Mouse (Mus musculus): Measurements from ENCODE around the gene Phykpl. TPM values are rescaled to one million over a fixed set of nuclear protein-coding genes. Genes with fewer than 3 reads are reported as not detected.

The Phykpl gene
- polyA plus RNA-seq, 1 experiment from 2014 or later = 11.3 TPM

DNA sequence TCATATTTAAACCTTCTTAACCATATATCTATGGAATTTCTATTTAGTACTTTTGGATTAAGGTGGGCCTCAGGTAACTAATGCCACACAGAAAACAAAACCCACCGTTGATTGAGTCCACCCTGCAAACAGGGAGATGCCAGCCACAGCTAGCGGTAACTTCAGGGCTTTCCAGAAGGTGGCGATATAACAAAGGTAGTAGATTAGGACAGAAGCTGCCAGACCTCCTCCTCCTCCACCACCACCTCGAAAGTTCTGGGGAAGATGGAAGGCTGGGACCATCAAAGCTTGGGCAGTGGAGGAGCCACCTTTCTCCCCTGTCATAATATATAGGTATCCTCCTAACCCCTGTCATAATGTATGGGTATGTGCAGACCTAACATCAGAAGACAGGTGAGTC, 33.1 kb downstream of the Phykpl start:
- Histone ChIP-seq H3K27ac (ENCODE audit: low read length) (no peak overlapping the region), H3K27me3 (ENCODE audit: control insufficient read depth, insufficient read depth, low read depth, low read length) (no peaks in the 10 kb centered on the region), H3K9ac (ENCODE audit: low read depth, low read length) (no peak overlapping the region), H3K36me3 (ENCODE audit: control insufficient read depth, insufficient read depth) (peaks cover 3% of the 10 kb centered on the region), H3K4me2 (ENCODE audit: low read depth, low read length) (no peak overlapping the region), H3K9me3 (replicated peaks; ENCODE audit: control insufficient read depth, low read length) (no peaks in the 10 kb centered on the region), H3K4me1 (ENCODE audit: control insufficient read depth, low read depth, low read length) (peaks cover 29% of the 10 kb centered on the region), H3K4me3 (ENCODE audit: low read depth, low read length) (no peak overlapping the region)
- WGBS (ENCODE audit: insufficient replicate concordance) = 4% methylated on average over 4 of the region's 4 CpGs
- ATAC-seq (ENCODE audit: low read depth) = no peak

DNA sequence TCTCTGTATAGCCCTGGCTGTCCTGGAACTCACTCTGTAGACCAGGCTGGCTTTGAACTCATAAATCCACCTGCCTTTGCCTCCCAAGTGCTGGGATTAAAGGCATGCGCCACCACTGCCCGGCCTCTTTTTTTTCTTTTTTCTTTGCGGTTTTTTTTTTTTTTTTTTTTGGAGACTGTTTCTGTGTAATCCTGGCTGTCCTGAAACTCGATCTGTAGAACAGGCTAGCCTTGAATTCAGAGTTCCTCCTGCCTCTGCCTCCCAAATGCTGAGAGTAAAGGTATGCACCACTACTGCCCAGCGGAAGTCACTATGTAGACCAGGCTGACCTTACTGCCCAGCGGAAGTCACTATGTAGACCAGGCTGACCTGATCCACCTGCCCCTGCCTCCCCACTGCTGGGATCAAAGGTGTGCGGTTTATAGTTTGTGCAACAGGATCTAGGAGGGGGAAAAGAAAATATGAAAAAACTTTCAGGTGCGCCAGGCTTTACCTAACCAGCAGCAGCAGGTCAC, 34.4 kb downstream of the Phykpl start:
- H3K9me3 ChIP-seq (replicated peaks; ENCODE audit: control insufficient read depth, low read length) = no peaks in the 10 kb centered on the region
- WGBS (ENCODE audit: insufficient replicate concordance) = 37% methylated on average over 8 of the region's 8 CpGs
- no peak for ATAC-seq (ENCODE audit: low read depth)
- peak overlapping the region; percentile 79 for H3K4me3 ChIP-seq (ENCODE audit: low read depth, low read length)
- H3K4me2 ChIP-seq (ENCODE audit: low read depth, low read length) = peak overlapping the region; percentile 84
- H3K27ac ChIP-seq (ENCODE audit: low read length) = peak overlapping the region; percentile 41; the same call in 1 of the 2 replicates
- peaks cover 9% of the 10 kb centered on the region for H3K36me3 ChIP-seq (ENCODE audit: control insufficient read depth, insufficient read depth)
- H3K9ac ChIP-seq (ENCODE audit: low read depth, low read length) = peak overlapping the region; percentile 33; the same call in 1 of the 2 replicates
- no peaks in the 10 kb centered on the region for H3K27me3 ChIP-seq (ENCODE audit: control insufficient read depth, insufficient read depth, low read depth, low read length)
- H3K4me1 ChIP-seq (ENCODE audit: control insufficient read depth, low read depth, low read length) = peaks cover 29% of the 10 kb centered on the region

DNA sequence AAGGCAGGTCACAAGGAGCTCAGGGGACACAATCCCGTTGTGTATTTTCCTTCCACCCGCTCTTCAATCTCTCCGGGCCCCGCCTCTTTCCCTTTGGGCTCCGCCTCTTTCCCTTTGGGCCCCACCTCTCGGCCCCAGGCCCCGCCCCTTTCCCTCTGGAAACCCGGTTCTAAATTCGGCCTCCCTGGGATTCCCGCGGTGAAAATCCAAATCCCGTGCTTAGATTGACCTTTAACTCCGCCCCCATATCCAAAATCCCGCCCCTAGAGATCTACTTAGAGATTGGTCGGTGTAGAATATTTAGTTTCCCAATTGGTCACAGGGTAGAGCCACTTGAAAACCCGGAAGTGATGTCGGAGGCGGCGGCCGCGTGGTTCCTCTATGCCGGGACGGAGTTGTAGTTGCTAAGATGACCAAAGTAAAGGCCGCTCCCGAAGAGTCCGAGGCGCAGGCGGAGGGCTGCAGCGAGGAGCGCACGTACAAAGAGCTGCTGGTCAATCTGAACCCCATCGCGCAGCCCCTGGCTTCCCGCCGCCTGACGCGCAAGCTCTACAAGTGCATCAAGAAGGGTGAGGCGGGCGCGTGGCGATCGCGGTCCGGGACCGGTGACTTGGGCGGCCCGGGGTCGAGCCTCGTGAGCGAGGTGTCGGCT, 35.0 kb downstream of the Phykpl start, which contains the start of gene Nhp2:
Gene Nhp2, plus strand, starts transcription at position 327 of the 652 bp plus-strand sequence.
- peak within 1 kb of the TSS; percentile 84 for H3K4me2 ChIP-seq (ENCODE audit: low read depth, low read length)
- H3K9me3 ChIP-seq (replicated peaks; ENCODE audit: control insufficient read depth, low read length) = no peaks in the 10 kb centered on the region
- H3K27me3 ChIP-seq (ENCODE audit: control insufficient read depth, insufficient read depth, low read depth, low read length) = no peaks in the 10 kb centered on the region
- H3K27ac ChIP-seq (ENCODE audit: low read length) = peak within 1 kb of the TSS; percentile 41; the same call in 1 of the 2 replicates
- H3K4me3 ChIP-seq (ENCODE audit: low read depth, low read length) = peak within 1 kb of the TSS; percentile 79
- peaks cover 12% of the 10 kb centered on the region for H3K36me3 ChIP-seq (ENCODE audit: control insufficient read depth, insufficient read depth)
- ATAC-seq (ENCODE audit: low read depth) = peak; percentile 84
- under 1% methylated on average over 51 of the region's 51 CpGs for WGBS (ENCODE audit: insufficient replicate concordance)
- H3K9ac ChIP-seq (ENCODE audit: low read depth, low read length) = peak within 1 kb of the TSS; percentile 66
- H3K4me1 ChIP-seq (ENCODE audit: control insufficient read depth, low read depth, low read length) = peaks cover 29% of the 10 kb centered on the region

DNA sequence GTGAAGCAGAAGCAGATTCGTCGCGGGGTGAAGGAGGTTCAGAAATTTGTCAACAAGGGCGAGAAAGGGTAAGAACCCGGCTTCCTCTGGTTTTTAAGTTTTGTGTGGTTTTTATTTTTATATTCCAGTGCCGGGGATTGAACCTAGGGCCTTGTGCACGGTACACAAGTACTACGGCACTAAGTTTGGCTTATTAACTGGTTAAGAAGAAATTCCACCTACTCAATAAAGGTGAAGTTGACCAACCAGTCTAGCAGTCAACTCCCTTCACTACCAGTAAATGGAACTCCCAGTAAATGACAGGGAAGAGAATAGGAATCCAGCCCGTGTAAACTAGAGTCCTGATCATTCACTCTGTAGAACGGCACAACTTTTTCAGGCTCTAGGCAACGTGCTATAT, 35.5 kb downstream of the Phykpl start:
- peak overlapping the region; percentile 66 for H3K9ac ChIP-seq (ENCODE audit: low read depth, low read length)
- H3K27ac ChIP-seq (ENCODE audit: low read length) = no peak overlapping the region; the same call in 1 of the 2 replicates
- H3K4me2 ChIP-seq (ENCODE audit: low read depth, low read length) = peak overlapping the region; percentile 84
- peaks cover 23% of the 10 kb centered on the region for H3K4me1 ChIP-seq (ENCODE audit: control insufficient read depth, low read depth, low read length)
- ATAC-seq (ENCODE audit: low read depth) = no peak
- peak overlapping the region; percentile 79 for H3K4me3 ChIP-seq (ENCODE audit: low read depth, low read length)
- no peaks in the 10 kb centered on the region for H3K27me3 ChIP-seq (ENCODE audit: control insufficient read depth, insufficient read depth, low read depth, low read length)
- no peaks in the 10 kb centered on the region for H3K9me3 ChIP-seq (replicated peaks; ENCODE audit: control insufficient read depth, low read length)
- 1% methylated on average over 11 of the region's 11 CpGs for WGBS (ENCODE audit: insufficient replicate concordance)
- peaks cover 12% of the 10 kb centered on the region for H3K36me3 ChIP-seq (ENCODE audit: control insufficient read depth, insufficient read depth)

DNA sequence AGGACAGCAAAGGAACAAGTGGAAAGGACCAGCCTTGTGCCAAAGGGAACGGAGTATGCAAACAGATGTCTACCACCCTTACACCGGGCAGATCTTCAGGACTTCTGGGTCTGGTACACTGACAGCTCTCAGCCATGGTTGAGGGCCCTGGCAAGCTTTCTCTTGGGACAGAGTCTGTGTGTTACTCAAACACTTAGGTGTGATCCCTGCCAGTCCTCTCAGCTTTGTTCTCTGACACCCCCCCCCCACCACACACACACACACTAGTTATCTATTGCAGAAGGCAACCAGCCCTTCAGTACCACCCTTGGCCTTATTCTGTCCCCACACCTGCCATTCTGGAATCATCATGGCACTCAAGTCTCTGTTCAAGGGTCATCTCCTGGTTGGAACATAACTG, 37.2 kb downstream of the Phykpl start:
- H3K9me3 ChIP-seq (replicated peaks; ENCODE audit: control insufficient read depth, low read length) = no peaks in the 10 kb centered on the region
- no peaks in the 10 kb centered on the region for H3K27me3 ChIP-seq (ENCODE audit: control insufficient read depth, insufficient read depth, low read depth, low read length)
- H3K9ac ChIP-seq (ENCODE audit: low read depth, low read length) = no peak overlapping the region
- H3K4me1 ChIP-seq (ENCODE audit: control insufficient read depth, low read depth, low read length) = peaks cover 14% of the 10 kb centered on the region
- 86% methylated on average over 2 of the region's 2 CpGs for WGBS (ENCODE audit: insufficient replicate concordance)
- no peak overlapping the region for H3K4me3 ChIP-seq (ENCODE audit: low read depth, low read length)
- no peak overlapping the region for H3K4me2 ChIP-seq (ENCODE audit: low read depth, low read length)
- H3K36me3 ChIP-seq (ENCODE audit: control insufficient read depth, insufficient read depth) = peaks cover 15% of the 10 kb centered on the region
- no peak overlapping the region for H3K27ac ChIP-seq (ENCODE audit: low read length)
- no peak for ATAC-seq (ENCODE audit: low read depth)

DNA sequence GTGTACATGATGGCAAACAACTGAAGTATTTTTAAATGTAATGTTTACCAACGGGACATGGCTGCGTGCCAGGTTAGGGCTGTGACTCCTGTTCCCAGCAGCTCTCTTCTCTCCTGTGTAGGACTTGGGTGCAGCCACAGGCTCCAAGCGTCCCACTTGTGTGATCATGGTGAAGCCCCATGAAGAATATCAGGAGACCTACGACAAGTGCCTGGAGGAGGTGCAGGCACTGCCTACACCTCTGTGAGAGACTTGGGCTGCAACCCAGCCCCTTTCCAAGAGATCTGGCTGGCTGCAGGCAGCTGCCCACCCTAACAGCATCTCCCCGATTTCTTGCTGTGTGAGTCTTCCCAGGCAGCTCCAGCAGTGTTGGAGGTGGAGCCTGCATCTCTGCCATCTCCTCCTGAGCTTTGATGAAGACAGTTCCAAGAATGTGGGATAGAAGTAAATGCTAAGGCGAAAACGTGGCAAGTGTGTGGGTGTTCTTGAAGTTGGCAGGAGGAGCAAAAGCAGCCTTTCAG, 38.5 kb downstream of the Phykpl start:
- peaks cover 12% of the 10 kb centered on the region for H3K4me1 ChIP-seq (ENCODE audit: control insufficient read depth, low read depth, low read length)
- no peaks in the 10 kb centered on the region for H3K9me3 ChIP-seq (replicated peaks; ENCODE audit: control insufficient read depth, low read length)
- H3K27me3 ChIP-seq (ENCODE audit: control insufficient read depth, insufficient read depth, low read depth, low read length) = no peaks in the 10 kb centered on the region
- no peak overlapping the region for H3K4me2 ChIP-seq (ENCODE audit: low read depth, low read length)
- no peak overlapping the region for H3K27ac ChIP-seq (ENCODE audit: low read length)
- H3K36me3 ChIP-seq (ENCODE audit: control insufficient read depth, insufficient read depth) = peaks cover 23% of the 10 kb centered on the region
- WGBS (ENCODE audit: insufficient replicate concordance) = 81% methylated on average over 7 of the region's 7 CpGs
- H3K9ac ChIP-seq (ENCODE audit: low read depth, low read length) = no peak overlapping the region
- no peak overlapping the region for H3K4me3 ChIP-seq (ENCODE audit: low read depth, low read length)
- no peak for ATAC-seq (ENCODE audit: low read depth)

DNA sequence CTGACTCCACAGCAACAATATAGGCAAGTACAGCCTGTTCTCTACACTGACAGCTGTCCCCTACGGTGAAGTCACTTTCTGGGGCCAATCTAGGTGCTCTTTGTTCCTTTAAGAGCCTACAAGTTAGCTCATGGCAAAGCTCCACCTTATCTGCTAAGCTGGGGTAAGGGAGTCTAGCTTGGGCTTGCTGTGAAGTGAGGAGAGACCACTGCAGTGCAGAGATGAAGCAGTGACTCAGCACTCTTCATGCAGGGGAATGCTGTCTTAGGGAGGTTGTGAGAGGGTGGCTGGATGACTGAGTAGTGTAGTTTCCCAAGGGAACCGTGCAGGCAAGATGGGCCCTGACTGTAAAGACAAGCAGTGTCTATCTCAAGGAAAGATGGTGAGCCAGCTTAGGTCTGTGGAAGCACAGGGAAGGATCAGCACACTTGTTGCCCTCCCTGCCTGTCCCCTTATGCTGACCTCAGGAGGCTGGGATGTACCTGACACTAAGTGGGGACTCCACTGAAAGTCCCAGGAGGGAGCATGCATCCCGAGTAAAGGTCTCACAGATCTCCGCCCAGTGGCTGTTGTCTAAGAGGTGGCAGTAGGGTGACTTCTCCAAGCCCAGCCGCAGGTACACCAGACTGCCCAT, 40.7 kb downstream of the Phykpl start:
- WGBS (ENCODE audit: insufficient replicate concordance) = 55% methylated on average over 5 of the region's 5 CpGs

DNA sequence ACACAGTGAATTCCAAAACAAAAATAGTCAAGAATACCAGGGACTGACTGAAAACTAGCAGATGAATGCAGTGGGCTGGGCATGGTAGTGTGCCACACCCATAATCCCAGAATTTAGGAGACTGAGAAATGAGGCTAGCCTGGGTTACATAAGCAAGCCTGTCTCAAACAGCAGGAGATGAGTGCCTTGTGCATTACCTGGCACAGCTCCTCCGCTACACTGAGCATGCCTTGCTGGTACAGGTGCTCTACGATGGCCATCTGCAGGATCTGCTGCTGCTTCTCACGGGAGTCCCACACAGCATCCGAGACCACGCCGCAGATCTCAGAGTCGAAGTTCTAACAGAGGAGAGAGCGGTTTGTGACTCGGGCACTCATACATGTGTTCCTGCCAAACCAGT, 42.9 kb downstream of the Phykpl start:
- Histone ChIP-seq H3K9me3 (replicated peaks; ENCODE audit: control insufficient read depth, low read length) (no peaks in the 10 kb centered on the region), H3K36me3 (ENCODE audit: control insufficient read depth, insufficient read depth) (peaks cover 22% of the 10 kb centered on the region), H3K27ac (ENCODE audit: low read length) (no peak overlapping the region), H3K27me3 (ENCODE audit: control insufficient read depth, insufficient read depth, low read depth, low read length) (no peaks in the 10 kb centered on the region), H3K4me2 (ENCODE audit: low read depth, low read length) (no peak overlapping the region), H3K4me3 (ENCODE audit: low read depth, low read length) (no peak overlapping the region), H3K4me1 (ENCODE audit: control insufficient read depth, low read depth, low read length) (no peaks in the 10 kb centered on the region; the same call in none of the 2 replicates), H3K9ac (ENCODE audit: low read depth, low read length) (no peak overlapping the region)
- WGBS (ENCODE audit: insufficient replicate concordance) = 79% methylated on average over 9 of the region's 9 CpGs
- no peak for ATAC-seq (ENCODE audit: low read depth)

More for the DNA sequence above, 40.7 kb downstream of the Phykpl start:
- H3K4me3 ChIP-seq (ENCODE audit: low read depth, low read length) = no peak overlapping the region
- H3K36me3 ChIP-seq (ENCODE audit: control insufficient read depth, insufficient read depth) = peaks cover 23% of the 10 kb centered on the region
- H3K4me2 ChIP-seq (ENCODE audit: low read depth, low read length) = no peak overlapping the region
- H3K9me3 ChIP-seq (replicated peaks; ENCODE audit: control insufficient read depth, low read length) = no peaks in the 10 kb centered on the region
- peaks cover 7% of the 10 kb centered on the region for H3K4me1 ChIP-seq (ENCODE audit: control insufficient read depth, low read depth, low read length)
- no peak overlapping the region for H3K27ac ChIP-seq (ENCODE audit: low read length)
- H3K9ac ChIP-seq (ENCODE audit: low read depth, low read length) = no peak overlapping the region
- H3K27me3 ChIP-seq (ENCODE audit: control insufficient read depth, insufficient read depth, low read depth, low read length) = no peaks in the 10 kb centered on the region
- no peak; the same call in 1 of the 2 replicates for ATAC-seq (ENCODE audit: low read depth)

DNA sequence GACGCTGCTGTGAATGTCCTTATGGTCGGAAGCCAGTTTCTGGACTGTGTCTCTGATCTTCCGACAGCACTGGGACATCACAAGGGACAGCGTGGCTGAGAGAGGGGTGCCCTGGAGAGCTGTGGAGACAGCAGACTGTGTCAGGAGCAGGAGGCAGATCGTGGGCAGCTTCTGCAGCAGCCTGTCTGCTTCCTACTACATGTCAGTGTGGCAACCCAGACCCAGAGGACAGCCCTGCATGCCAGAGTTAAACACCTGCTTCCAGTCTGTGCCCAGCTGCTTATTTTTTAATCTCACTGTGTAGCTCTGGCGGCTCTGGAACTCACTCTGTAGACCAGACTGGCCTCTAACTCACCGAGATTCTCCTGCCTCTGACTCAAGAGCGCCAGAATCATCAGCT, 43.4 kb downstream of the Phykpl start:
- no peak overlapping the region for H3K4me3 ChIP-seq (ENCODE audit: low read depth, low read length)
- no peak for ATAC-seq (ENCODE audit: low read depth)
- no peaks in the 10 kb centered on the region; the same call in none of the 2 replicates for H3K4me1 ChIP-seq (ENCODE audit: control insufficient read depth, low read depth, low read length)
- no peak overlapping the region for H3K27ac ChIP-seq (ENCODE audit: low read length)
- no peak overlapping the region for H3K4me2 ChIP-seq (ENCODE audit: low read depth, low read length)
- 83% methylated on average over 8 of the region's 8 CpGs for WGBS (ENCODE audit: insufficient replicate concordance)
- no peak overlapping the region for H3K9ac ChIP-seq (ENCODE audit: low read depth, low read length)
- H3K27me3 ChIP-seq (ENCODE audit: control insufficient read depth, insufficient read depth, low read depth, low read length) = no peaks in the 10 kb centered on the region
- no peaks in the 10 kb centered on the region for H3K9me3 ChIP-seq (replicated peaks; ENCODE audit: control insufficient read depth, low read length)
- peaks cover 18% of the 10 kb centered on the region for H3K36me3 ChIP-seq (ENCODE audit: control insufficient read depth, insufficient read depth)

All from liver, embryonic 16.5 days (tissue).